ENCODE assay signal across 1 mouse cellular context in the genomic region with DNA sequence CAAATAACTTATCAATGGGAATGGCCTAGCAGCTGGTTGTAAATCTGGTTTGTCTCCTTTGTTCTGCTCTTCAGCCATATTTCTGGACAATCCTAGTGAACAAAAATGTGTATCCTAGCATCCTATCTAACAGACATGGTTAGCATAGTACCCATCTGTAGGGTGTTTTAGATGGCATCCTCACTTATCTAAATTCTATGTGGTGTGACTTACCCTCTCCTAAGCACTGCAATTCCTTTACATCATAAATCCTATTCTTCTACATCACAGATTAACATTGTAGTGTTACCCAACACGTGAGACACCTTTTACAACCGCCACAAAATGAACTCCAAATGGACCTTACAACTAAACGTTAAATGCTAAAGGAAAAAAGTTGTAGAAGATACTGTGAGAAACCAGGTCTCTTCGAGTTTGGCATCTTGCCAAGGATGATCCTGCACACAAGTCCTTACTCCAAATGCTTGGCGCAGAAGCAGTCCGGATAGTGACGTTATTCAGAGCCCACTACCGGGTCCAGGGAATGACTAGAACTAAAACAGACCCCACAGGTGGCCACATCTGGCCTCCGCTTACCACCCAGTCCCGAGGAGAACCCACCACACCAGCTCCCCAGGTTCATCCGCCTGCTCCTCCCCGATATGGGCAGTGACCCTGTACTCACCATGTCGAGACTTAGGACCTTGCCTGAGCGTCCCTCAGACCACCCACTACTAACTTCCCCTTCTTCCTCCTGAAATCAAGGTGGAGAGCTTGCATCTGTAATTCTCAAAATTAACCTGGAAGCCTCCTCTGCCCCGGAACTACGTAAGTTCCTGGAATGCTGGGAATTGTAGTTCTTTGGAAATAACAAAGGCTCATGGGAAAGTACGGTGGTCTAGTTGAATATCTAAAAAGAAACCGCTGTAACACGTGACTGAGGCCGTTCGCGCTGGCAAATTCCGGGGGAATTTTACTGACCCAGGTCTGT.
TF ChIP-seq lines count a peak whose summit lies in the region.

Gene Zfp933, minus strand, starts transcription at position 753 of the 970 bp plus-strand sequence.

TF ChIP-seq in CH12.LX, 34 proteins besides CTCF, POLR2A, EP300 and RAD21 (continued from another document):
- TF ChIP-seq JUND (conservative IDR thresholded peaks at IDR 0.05; ENCODE audit: low read depth, low read length) = 0 out of 2 replicates have a peak, but pooled peaks have one; percentile 11
- TF ChIP-seq ELF1 (IDR thresholded peaks at IDR 0.05; ENCODE audit: low read depth, low read length) = peak; percentile 82
- no peak for TF ChIP-seq JUN (IDR thresholded peaks at IDR 0.05; ENCODE audit: insufficient read depth, low read depth, low read length)
- TF ChIP-seq UBTF (IDR thresholded peaks at IDR 0.05; ENCODE audit: low read depth, low read length) = no peak
- no peak for TF ChIP-seq ZKSCAN1 (IDR thresholded peaks at IDR 0.05; ENCODE audit: borderline replicate concordance, low read depth, low read length)
- no peak for TF ChIP-seq RCOR1 (conservative IDR thresholded peaks at IDR 0.05; ENCODE audit: low read depth, low read length)
- TF ChIP-seq USF1 (IDR thresholded peaks at IDR 0.05; ENCODE audit: low read depth, low read length) = peak; percentile 89
- TF ChIP-seq POLR2AphosphoS2 (IDR thresholded peaks at IDR 0.05; ENCODE audit: low read depth, low read length) = peak; percentile 76; the same call in 1 of the 2 replicates
- TF ChIP-seq E2F4 (IDR thresholded peaks at IDR 0.05; ENCODE audit: insufficient replicate concordance, low read depth, low read length) = no peak
- no peak for TF ChIP-seq MAFK (IDR thresholded peaks at IDR 0.05; ENCODE audit: insufficient replicate concordance, low read length)
- peak; percentile 71; the same call in 1 of the 2 replicates for TF ChIP-seq GABPA (IDR thresholded peaks at IDR 0.05; ENCODE audit: insufficient replicate concordance, low read depth, low read length)
- peak; percentile 92 for TF ChIP-seq MXI1 (IDR thresholded peaks at IDR 0.05; ENCODE audit: low read depth, low read length)
- TF ChIP-seq NRF1 (IDR thresholded peaks at IDR 0.05; ENCODE audit: low read depth, low read length) = no peak
- TF ChIP-seq NELFE (IDR thresholded peaks at IDR 0.05; ENCODE audit: low read depth, low read length) = peak; percentile 51
- TF ChIP-seq BHLHE40 (IDR thresholded peaks at IDR 0.05; ENCODE audit: low read depth, low read length) = peak; percentile 98
- peak; percentile 97 for TF ChIP-seq KAT2A (IDR thresholded peaks at IDR 0.05; ENCODE audit: insufficient replicate concordance, low read length)
- peak; percentile 79 for TF ChIP-seq TCF12 (IDR thresholded peaks at IDR 0.05; ENCODE audit: low read depth, low read length)
- TF ChIP-seq ZNF384 (IDR thresholded peaks at IDR 0.05; ENCODE audit: low read depth, low read length) = no peak
- TF ChIP-seq MEF2A (IDR thresholded peaks at IDR 0.05; ENCODE audit: borderline replicate concordance, low read depth, low read length) = peak; percentile 58; the same call in 1 of the 2 replicates
- peak; percentile 90 for TF ChIP-seq SIN3A (IDR thresholded peaks at IDR 0.05; ENCODE audit: low read length)
- peak; percentile 74 for TF ChIP-seq CHD2 (IDR thresholded peaks at IDR 0.05; ENCODE audit: low read length)
